ENCODE assay signal across 1 mouse cellular context in the genomic region with DNA sequence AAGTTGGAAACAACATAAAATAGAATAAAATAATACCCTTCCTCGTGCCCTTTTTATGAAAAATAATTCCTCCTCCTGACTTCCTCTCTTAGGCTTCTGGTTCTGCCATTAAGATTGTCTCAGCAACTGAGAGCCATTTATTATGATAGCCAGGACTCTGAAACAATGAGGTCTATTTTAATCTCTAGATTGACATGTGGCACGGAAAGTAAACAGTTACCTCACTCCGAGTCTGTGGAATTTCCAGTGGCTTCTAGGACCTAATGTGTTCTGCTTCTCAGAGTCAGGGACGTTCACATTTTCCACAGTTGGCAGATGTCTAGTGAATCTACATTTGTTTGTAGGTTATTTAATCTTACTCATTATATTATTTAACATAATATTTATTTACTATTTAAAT.
TF ChIP-seq lines count a peak whose summit lies in the region.

No protein-coding gene starts in this region.

TF ChIP-seq in CH12.LX, 34 proteins besides CTCF, POLR2A, EP300 and RAD21 (continued from another document):
- no peak for TF ChIP-seq ZKSCAN1 (IDR thresholded peaks at IDR 0.05; ENCODE audit: borderline replicate concordance, low read depth, low read length)
